Mouse (Mus musculus) left cerebral cortex, adult 8-10 months (tissue): Measurements from ENCODE around the gene Klc4. TPM values are rescaled to one million over a fixed set of nuclear protein-coding genes. Genes with fewer than 3 reads are reported as not detected.

Experiments
- DNase-seq, 2 experiments: peaks; one replicate each; pipeline ENCODE4 v3.0.0; 2022; ENCODE audit warnings: low spot score in 2 of 2
- total RNA-seq, 4 experiments: library from RNA; stranded (reverse); gene quantifications; 2 replicates each; pipeline ENCODE4 v1.2.4; 2022

The Klc4 gene
- 10 to 100 TPM; 20.8 to 23.4 (median 22.5) TPM for total RNA-seq

- peak; percentile 98 to 99 for DNase-seq
These were observed at the start of gene Klc4, which contains the start of gene Mrpl2 for GRCm38 (mm10) chr17:46645561-46646321. Gene Klc4, minus strand, starts transcription at chr17:46646022. Gene Mrpl2, plus strand, starts transcription at chr17:46646229.

- DNase-seq = no peak
These were observed 48.8 kb upstream of the Klc4 start for GRCm38 (mm10) chr17:46694517-46695063.

GRCm38 (mm10) chr17:46691390-46691789, 45.6 kb upstream of the Klc4 start:
- no peak for DNase-seq

- no peak for DNase-seq
These were observed 44.8 kb upstream of the Klc4 start for GRCm38 (mm10) chr17:46690665-46691064.

GRCm38 (mm10) chr17:46685913-46686312, 40.1 kb upstream of the Klc4 start:
- no peak for DNase-seq

- DNase-seq = no peak
These were observed 37.0 kb upstream of the Klc4 start for GRCm38 (mm10) chr17:46682654-46683389.

GRCm38 (mm10) chr17:46681466-46682118, 35.8 kb upstream of the Klc4 start:
- DNase-seq = no peak

GRCm38 (mm10) chr17:46680760-46681373, 35.0 kb upstream of the Klc4 start, which contains the start of gene Klhdc3:
Gene Klhdc3, minus strand, starts transcription at chr17:46680914.
- peak; percentile 85 to 98 for DNase-seq

GRCm38 (mm10) chr17:46679843-46680759, 34.3 kb upstream of the Klc4 start:
- DNase-seq = no peak

- DNase-seq = no peak
These were observed 33.1 kb upstream of the Klc4 start for GRCm38 (mm10) chr17:46678911-46679310.

- no peak for DNase-seq
These were observed 32.6 kb upstream of the Klc4 start, which contains the start of gene Mea1 for GRCm38 (mm10) chr17:46678416-46678815. Gene Mea1, plus strand, starts transcription at chr17:46678793.

GRCm38 (mm10) chr17:46674530-46675283, 28.9 kb upstream of the Klc4 start:
- no peak for DNase-seq

GRCm38 (mm10) chr17:46673850-46674529, 28.2 kb upstream of the Klc4 start, which contains the start of gene Rrp36:
Gene Rrp36, minus strand, starts transcription at chr17:46674352.
- DNase-seq = peak; percentile 75 to 86

GRCm38 (mm10) chr17:46669911-46670310, 24.1 kb upstream of the Klc4 start:
- DNase-seq = no peak

- no peak for DNase-seq
These were observed 21.9 kb upstream of the Klc4 start for GRCm38 (mm10) chr17:46667712-46668111.

GRCm38 (mm10) chr17:46662730-46663129, 16.9 kb upstream of the Klc4 start:
- DNase-seq = no peak

- DNase-seq = no peak
These were observed 16.2 kb upstream of the Klc4 start for GRCm38 (mm10) chr17:46661981-46662380.

GRCm38 (mm10) chr17:46661351-46661750, 15.5 kb upstream of the Klc4 start:
- no peak for DNase-seq

GRCm38 (mm10) chr17:46656054-46656453, 10.2 kb upstream of the Klc4 start:
- DNase-seq = no peak
